Mouse (Mus musculus) brain, embryonic 18.5 days (tissue): ENCODE measurements at regions not wholly inside any gene's neighbourhood (a gene's known extent, or its start where the extent isn't known, plus 50 kb on each side); places are given as distances from the start of the nearest gene placed in this dataset.

Experiments
- DNase-seq: peaks from one replicate; pipeline ENCODE4 v3.0.0-alpha.2; 2012; ENCODE audit warnings: low read depth, low spot score

DNA sequence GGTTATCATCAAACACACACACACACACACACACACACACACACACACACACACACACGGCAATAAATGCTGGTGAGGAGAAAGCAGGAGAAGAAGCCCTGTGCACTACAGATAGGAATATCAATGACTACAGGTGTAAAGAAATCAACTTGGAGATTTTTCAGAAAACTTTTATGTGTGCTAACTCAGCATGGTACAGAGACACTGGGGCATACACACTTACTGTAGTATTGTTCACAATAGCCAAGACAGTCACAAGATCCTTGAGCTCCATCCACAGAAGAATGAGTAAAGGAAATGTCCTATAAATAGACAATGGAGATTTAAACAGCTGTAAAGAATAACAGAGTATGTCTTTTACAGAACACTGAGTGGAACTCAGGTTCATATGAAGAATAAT is 182.4 kb downstream of the Tm2d1 start:
- DNase-seq: no peak

DNA sequence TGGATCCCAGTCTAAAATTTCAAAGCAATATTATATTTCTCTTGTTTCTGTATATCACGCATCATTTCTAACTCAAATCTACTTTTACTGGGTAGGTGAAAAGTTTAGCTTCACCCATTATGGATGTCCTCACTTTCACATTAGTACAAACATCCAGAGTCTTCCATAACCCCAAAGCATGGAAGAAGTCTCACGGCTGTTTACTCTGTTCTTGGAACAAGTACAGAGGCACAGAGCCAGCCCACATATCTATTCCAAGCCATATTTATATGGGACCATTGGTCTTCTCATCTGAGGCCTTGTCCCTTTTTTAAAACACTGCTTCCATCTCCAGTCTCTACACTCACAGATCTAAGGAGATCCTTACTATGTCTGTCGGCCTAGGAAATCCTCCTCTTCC is 192.8 kb downstream of the Tm2d1 start:
- no peak for DNase-seq

DNA sequence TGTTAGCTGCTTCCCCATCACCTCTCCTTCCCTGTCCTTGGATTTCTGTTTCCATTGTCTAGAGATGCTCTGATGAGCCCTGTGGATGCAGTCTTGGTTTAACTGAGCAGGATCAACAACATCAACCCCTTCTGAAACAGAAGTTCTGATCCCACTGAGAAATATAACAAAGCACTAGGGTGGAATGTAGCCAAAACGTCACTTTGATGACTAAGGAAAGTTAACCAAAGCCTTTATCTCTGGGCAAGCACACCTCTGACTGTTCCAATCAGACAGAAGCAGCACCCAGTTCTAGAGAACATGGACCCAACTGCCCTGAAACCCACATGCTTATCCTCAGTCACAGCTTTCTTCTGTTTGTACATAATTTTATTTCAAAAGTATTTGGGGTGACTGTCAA is 193.2 kb downstream of the Tm2d1 start:
- no peak for DNase-seq

DNA sequence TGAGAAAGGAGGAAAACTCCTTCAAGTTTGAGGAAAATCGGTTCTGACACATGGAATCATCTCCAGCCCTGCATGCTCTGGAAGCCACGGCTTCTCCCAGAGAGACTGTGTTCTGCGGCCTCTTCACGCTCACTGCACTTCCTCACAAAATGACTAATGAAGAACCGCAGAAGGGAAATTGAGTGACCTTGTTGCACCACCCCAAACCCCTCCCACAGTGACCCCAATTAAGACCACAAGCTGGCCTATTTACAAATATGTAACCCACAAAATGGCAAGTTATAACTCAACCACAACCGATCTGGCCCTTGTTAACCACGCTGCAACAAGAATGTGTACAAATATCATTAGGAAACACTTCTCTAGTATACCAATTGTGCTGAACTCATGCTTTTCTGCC is 194.2 kb downstream of the Tm2d1 start:
- no peak for DNase-seq

DNA sequence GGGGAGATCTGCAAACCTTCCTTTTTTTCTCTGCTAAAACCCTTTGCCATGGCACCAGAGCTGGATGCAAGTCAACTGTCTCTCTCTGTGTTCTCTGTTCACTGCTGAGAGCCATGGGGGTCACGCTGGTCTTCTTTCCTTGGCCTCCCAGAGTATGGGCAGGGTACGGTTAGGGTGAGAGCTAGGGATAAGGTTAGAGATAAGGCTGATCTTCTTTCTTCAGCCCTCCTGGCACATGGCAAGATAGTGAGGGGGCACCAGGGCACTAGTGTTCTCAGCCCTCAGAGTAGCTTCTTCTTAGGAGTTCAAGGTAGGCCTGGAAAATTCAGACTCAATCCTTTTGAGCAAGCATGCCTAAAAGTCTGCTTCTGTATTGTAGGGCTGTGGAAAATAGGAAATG is 196.1 kb downstream of the Tm2d1 start:
- DNase-seq: no peak

DNA sequence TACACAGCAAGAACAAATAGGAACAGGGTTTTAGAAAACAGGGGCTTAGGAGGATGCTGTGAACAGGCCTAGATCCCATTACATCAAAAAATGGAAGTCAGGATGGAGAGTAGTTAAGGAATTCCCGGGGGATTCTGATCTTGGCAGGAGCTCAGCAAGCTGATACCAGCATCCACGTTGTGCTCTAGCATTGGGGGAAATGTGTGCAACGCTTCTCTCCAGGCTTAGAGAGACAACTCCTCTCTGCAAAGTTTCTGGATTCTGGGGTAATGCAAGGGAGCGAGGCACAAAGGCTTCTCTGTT is 201.1 kb downstream of the Tm2d1 start:
- DNase-seq: no peak

DNA sequence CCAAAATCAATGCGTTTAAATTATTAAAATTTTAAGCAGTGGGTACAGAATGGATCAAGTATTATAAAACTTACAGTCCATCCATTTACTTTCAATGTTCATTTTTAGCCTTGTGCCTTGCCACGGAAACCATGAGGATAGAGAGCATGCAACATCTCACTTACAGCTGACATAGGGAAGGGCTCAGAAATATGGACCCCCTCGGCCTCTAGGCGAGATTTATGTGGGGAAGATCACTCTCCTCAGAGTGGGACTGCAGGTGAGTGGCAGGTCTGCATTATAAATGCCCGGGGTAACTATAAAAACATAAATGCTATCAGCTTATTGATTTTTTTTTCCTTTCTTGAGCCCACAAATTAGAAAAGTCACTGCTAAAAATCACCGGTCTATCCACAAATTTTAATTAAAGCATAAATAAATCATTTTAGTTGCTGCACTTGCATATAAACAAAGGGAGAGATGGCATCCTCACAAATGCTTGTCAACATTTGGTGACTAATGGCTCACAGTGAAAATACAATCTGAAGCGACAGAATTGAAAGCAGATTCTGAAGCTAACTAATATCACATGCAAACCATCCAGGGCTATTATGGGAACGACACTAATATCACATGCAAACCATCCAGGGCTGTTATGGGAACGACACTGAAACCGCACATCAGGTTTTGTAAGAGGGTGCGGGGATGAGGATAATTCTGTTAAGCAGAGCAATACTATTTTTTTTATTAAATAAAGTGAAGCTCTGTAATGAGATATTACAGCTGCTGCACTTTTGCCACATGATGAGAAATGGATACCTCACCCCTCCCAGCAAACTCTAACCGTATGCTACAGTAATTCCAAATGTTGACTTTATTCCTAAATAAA is 201.7 kb downstream of the Tm2d1 start:
- DNase-seq: no peak

DNA sequence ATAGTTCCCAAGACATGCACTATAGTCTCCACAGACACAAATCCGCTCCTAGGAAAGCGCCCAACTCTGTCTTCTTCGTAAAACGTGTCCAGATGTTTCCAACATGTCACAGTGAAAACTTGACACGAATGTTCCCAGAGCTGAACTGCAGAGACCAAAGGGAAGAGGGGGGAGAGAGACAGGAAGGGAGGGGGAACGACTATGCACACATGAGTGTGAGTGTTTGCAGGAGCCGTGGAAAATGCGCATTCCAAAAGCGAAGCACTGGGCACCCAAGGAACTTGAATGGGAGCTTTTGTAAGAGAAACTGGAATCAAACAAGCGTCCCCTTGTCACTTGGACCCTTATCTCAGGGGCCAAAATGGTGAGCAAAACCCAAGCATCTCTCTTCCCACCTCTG is 202.8 kb downstream of the Tm2d1 start:
- DNase-seq: no peak
